Mouse (Mus musculus): ENCODE results near the gene Flcn. TPM values are rescaled to one million over a fixed set of nuclear protein-coding genes. Genes with fewer than 3 reads are reported as not detected.

Gene Flcn
- total and polyA plus RNA-seq, 3 experiments: 36.9 to 52.0 (median 47.0) TPM

DNA sequence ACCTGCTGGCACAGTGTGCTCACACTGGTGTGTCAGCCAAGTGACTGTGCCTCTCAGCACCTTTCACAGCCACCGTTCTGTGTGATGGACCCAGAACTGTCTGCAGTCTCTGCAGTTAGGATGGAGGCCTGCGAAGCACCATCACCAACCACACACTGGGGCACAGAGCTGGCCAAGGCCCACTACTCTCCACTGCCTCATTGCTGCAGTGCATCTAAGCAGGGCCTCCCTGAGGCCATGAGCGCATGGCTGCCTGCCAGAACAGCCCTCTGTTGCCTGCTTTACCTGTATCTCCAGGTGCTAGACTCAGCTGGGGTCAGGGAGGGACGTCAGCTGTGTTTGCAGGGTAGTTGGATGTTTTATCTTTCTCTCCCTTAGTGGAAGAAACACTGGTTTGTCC is 65.4 kb downstream of the Flcn start:
- Histone ChIP-seq H3K27me3 (ENCODE audit: control insufficient read depth, insufficient read depth, low read length) (no peaks in the 10 kb centered on the region), H3K79me2 (replicated peaks; ENCODE audit: control insufficient read depth, insufficient read depth, low read length) (no peaks in the 10 kb centered on the region), H3K27ac (no peak overlapping the region), H3K9ac (ENCODE audit: low read depth, low read length) (no peak overlapping the region), H3K4me1 (ENCODE audit: control insufficient read depth, insufficient read depth, low read length) (no peaks in the 10 kb centered on the region; the same call in 1 of the 2 replicates), H3K4me3 (no peak overlapping the region), H3K36me3 (ENCODE audit: control insufficient read depth, insufficient read depth, low read length) (peaks cover 6% of the 10 kb centered on the region)
- intact Hi-C loops (cut with DNase I): no loop called here
- WGBS: 92% methylated on average over 4 of the region's 4 CpGs
- no peak for DNase-seq
- no peak for TF ChIP-seq CTCF (IDR thresholded peaks at IDR 0.05)
- TF ChIP-seq POLR2A (IDR thresholded peaks at IDR 0.05; ENCODE audit: insufficient read depth, low read depth, low read length): no peak
- TF ChIP-seq EP300 (IDR thresholded peaks at IDR 0.05; ENCODE audit: insufficient read depth, low read depth, low read length): no peak

- no peak overlapping the region for H3K9ac ChIP-seq (ENCODE audit: low read depth, low read length)
- peaks cover 3% of the 10 kb centered on the region for H3K36me3 ChIP-seq (ENCODE audit: control insufficient read depth, insufficient read depth, low read length)
- 100% methylated on average over 1 of the region's 1 CpGs for WGBS
- no peak overlapping the region for H3K4me3 ChIP-seq
- intact Hi-C loops (cut with DNase I): no loop called here
- no peak overlapping the region for H3K27ac ChIP-seq
- no peaks in the 10 kb centered on the region for H3K4me1 ChIP-seq (ENCODE audit: control insufficient read depth, insufficient read depth, low read length)
- no peaks in the 10 kb centered on the region for H3K27me3 ChIP-seq (ENCODE audit: control insufficient read depth, insufficient read depth, low read length)
- TF ChIP-seq EP300 (IDR thresholded peaks at IDR 0.05; ENCODE audit: insufficient read depth, low read depth, low read length) (no peak), CTCF (IDR thresholded peaks at IDR 0.05) (no peak)
- no peaks in the 10 kb centered on the region for H3K79me2 ChIP-seq (replicated peaks; ENCODE audit: control insufficient read depth, insufficient read depth, low read length)
- DNase-seq: no peak
Observed at GRCm38 (mm10) chr11:59743712-59744111, 66.1 kb downstream of the Flcn start.

DNA sequence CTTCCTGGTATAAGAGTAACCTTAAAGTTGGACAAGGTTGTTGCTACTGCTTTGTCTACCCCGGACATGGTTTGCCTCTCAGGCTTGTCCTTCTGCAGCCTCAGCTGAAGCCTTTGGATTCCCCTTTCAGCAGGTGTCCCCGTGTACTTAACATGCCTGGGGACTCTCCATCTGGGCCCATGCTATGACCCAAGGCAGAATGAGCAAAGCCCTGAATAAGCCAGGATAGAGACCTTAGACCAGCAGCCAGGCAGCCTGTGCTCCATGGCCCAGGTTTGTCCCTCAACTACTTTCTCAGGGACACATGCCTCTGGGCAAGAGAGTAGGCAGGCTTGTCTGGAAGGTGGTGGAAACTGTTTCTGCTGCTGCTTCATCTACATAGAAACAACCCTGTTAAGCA is 66.5 kb downstream of the Flcn start:
- 0 out of 2 replicates have a peak, but pooled peaks cover 1% of the 10 kb centered on the region for H3K79me2 ChIP-seq (replicated peaks; ENCODE audit: control insufficient read depth, insufficient read depth, low read length)
- no peak for DNase-seq
- no peaks in the 10 kb centered on the region for H3K4me1 ChIP-seq (ENCODE audit: control insufficient read depth, insufficient read depth, low read length)
- no peaks in the 10 kb centered on the region for H3K27me3 ChIP-seq (ENCODE audit: control insufficient read depth, insufficient read depth, low read length)
- no peak overlapping the region for H3K4me3 ChIP-seq
- TF ChIP-seq POLR2A (IDR thresholded peaks at IDR 0.05; ENCODE audit: insufficient read depth, low read depth, low read length) (no peak), CTCF (IDR thresholded peaks at IDR 0.05) (no peak), EP300 (IDR thresholded peaks at IDR 0.05; ENCODE audit: insufficient read depth, low read depth, low read length) (no peak)
- H3K9ac ChIP-seq (ENCODE audit: low read depth, low read length): no peak overlapping the region
- intact Hi-C loops (cut with DNase I): no loop called here
- 93% methylated on average over 2 of the region's 2 CpGs for WGBS
- no peak overlapping the region for H3K27ac ChIP-seq
- H3K36me3 ChIP-seq (ENCODE audit: control insufficient read depth, insufficient read depth, low read length): no peaks in the 10 kb centered on the region

- DNase-seq: no peak
- H3K4me3 ChIP-seq: no peak overlapping the region
- H3K27me3 ChIP-seq (ENCODE audit: control insufficient read depth, insufficient read depth, low read length): no peaks in the 10 kb centered on the region
- H3K9ac ChIP-seq (ENCODE audit: low read depth, low read length): no peak overlapping the region
- no peak overlapping the region for H3K27ac ChIP-seq
- no peaks in the 10 kb centered on the region for H3K4me1 ChIP-seq (ENCODE audit: control insufficient read depth, insufficient read depth, low read length)
- no peak for TF ChIP-seq EP300 (IDR thresholded peaks at IDR 0.05; ENCODE audit: insufficient read depth, low read depth, low read length)
- no peak for TF ChIP-seq CTCF (IDR thresholded peaks at IDR 0.05)
- no peak for TF ChIP-seq POLR2A (IDR thresholded peaks at IDR 0.05; ENCODE audit: insufficient read depth, low read depth, low read length)
- 95% methylated on average over 5 of the region's 5 CpGs for WGBS
- intact Hi-C loops (cut with DNase I): no loop called here
- H3K36me3 ChIP-seq (ENCODE audit: control insufficient read depth, insufficient read depth, low read length): no peaks in the 10 kb centered on the region
- H3K79me2 ChIP-seq (replicated peaks; ENCODE audit: control insufficient read depth, insufficient read depth, low read length): 0 out of 2 replicates have a peak, but pooled peaks cover 1% of the 10 kb centered on the region
Observed at GRCm38 (mm10) chr11:59741915-59742314, 67.9 kb downstream of the Flcn start.

Other genes starting within 250 kb of the Flcn start
- gene Olfr222, start 233.8 kb downstream of the Flcn start, total RNA-seq (2021): not detected
- gene Olfr222, start 233.8 kb downstream of the Flcn start, polyA plus RNA-seq (2012; rRNA removed): not detected in 2 replicates
- gene Olfr223, start 216.7 kb downstream of the Flcn start, total RNA-seq (2021): not detected
- gene Olfr223, start 216.7 kb downstream of the Flcn start, polyA plus RNA-seq (2012; rRNA removed): not detected in 2 replicates
- gene Mprip, start 148.7 kb downstream of the Flcn start, total RNA-seq (2021): 100 to 1,000 TPM; 132 to 142 TPM
- gene Mprip, start 148.7 kb downstream of the Flcn start, polyA plus RNA-seq (2012; rRNA removed): 77.1 and 81.6 TPM in 2 replicates
- gene Pld6, start 22.4 kb downstream of the Flcn start, total RNA-seq (2021): under 1 TPM; 0.44 to 0.45 TPM
- gene Pld6, start 22.4 kb downstream of the Flcn start, polyA plus RNA-seq (2012; rRNA removed): 1.5 and 2.2 TPM in 2 replicates
- 10 to 100 TPM; 23.7 to 25.4 TPM for gene Nt5m, start 29.4 kb upstream of the Flcn start, total RNA-seq (2021)
- 35.9 and 47.1 TPM in 2 replicates for gene Nt5m, start 29.4 kb upstream of the Flcn start, polyA plus RNA-seq (2012; rRNA removed)
- 10 to 100 TPM; 67.7 to 75.5 TPM for gene Cops3, start 29.8 kb upstream of the Flcn start, total RNA-seq (2021)
- gene Cops3, start 29.8 kb upstream of the Flcn start, polyA plus RNA-seq (2012; rRNA removed): 28.4 and 47.8 TPM in 2 replicates
- 10 to 100 TPM; 24.0 to 25.5 TPM for gene Med9, start 138.2 kb upstream of the Flcn start, total RNA-seq (2021)
- gene Med9, start 138.2 kb upstream of the Flcn start, polyA plus RNA-seq (2012; rRNA removed): 24.0 and 28.1 TPM in 2 replicates
- 1 to 10 TPM; 5.7 to 6.6 TPM for gene Rasd1, start 154.9 kb upstream of the Flcn start, total RNA-seq (2021)
- gene Rasd1, start 154.9 kb upstream of the Flcn start, polyA plus RNA-seq (2012; rRNA removed): 4.6 and 6.8 TPM in 2 replicates
- 1 to 10 TPM; 1.9 to 3.2 TPM for gene Pemt, start 236.5 kb upstream of the Flcn start, total RNA-seq (2021)
- 5.1 and 5.9 TPM in 2 replicates for gene Pemt, start 236.5 kb upstream of the Flcn start, polyA plus RNA-seq (2012; rRNA removed)

All from heart, adult 2 months (tissue).